Mouse (Mus musculus): ENCODE results near the gene Frs3. TPM values are rescaled to one million over a fixed set of nuclear protein-coding genes. Genes with fewer than 3 reads are reported as not detected.
"Not testable (repeated sequence)": the region's sequence is repeated elsewhere in the genome, so short reads cannot be mapped to it uniquely, and the experiment has no call there.

Frs3 gene
- 10 to 100 TPM; 31.2 to 31.4 TPM for total RNA-seq (2021)
- long read RNA-seq, transcript Frs3-201 (7 exons, 2,144 nt), result major isoform, 9 of 20 reads
- long read RNA-seq, partial matches to known transcripts, result 4 of 20 reads
- long read RNA-seq, other reads (novel, unspliced or antisense), result 7 of 20 reads

DNA sequence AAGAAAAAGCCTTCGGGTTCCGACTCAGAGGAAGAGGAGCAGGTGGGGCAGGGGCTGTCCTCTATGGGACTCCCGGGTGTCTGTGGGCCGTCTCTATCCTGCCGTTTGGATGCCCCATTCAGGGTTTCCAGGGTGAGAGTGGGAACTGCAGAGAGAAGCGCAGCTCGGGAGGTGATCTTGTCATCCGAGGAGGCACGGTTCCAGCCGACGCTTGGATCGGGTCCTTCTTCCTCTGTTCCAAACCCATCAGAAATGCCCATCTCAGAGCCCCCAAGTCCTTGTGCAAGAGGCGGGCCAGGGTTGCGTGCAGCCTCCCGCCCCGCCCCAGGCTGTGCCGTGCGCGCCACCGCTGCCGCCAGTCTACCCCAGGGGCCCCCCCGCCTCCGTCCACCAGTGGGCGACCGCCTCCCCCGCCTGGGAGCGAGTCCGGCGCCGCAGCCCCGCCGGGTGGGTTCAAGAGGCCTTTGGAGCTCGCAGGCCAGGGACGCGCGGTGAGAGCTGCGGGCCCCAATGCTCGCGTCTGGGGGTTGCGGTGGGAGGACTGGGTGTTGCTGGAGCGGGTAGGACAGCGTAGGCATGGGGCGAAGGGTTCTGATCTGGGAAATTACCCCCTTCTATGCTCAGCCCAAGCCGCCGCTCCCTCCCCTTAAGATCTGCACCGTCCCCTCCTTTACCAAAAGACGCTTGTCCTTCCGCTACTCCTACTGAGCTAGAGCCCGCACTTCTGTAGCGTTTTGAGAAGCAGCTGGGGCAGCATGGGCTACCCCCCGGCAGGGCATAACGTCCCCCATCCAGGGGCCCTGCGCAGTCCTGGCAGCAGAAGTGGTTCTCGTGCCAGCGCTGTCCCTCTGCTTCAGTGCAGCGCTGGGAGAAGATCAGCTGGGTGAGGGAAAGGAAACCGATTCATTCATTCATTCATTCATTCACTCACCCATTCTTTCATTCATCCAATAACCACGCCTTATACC is at the start of gene Frs3:
Frs3 (plus strand) TSS at position 423 of the 968 bp plus-strand sequence.
- DNase-seq (ENCODE audit: low spot score in 2 of 2), result peak; percentile 82 to 90

DNA sequence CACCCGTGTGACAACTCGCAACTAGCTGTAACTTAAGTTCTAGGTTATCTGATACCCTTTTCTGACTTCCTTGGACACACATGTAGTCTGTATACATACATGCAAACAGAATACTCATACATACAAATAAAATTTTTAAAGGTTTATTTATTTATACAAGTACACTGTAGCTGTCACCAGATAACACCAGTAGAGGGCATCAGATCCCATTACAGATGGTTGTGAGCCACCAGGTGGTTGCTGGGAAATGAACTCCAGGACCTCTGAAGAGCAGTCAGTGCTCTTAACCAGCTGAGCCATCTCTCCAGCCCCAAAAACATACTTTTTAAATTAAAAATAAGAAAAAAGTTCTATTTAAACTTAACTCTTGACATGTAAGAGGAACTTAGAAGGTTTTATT is 45.8 kb upstream of the Frs3 start:
- DNase-seq (ENCODE audit: low spot score in 2 of 2), result no peak

DNA sequence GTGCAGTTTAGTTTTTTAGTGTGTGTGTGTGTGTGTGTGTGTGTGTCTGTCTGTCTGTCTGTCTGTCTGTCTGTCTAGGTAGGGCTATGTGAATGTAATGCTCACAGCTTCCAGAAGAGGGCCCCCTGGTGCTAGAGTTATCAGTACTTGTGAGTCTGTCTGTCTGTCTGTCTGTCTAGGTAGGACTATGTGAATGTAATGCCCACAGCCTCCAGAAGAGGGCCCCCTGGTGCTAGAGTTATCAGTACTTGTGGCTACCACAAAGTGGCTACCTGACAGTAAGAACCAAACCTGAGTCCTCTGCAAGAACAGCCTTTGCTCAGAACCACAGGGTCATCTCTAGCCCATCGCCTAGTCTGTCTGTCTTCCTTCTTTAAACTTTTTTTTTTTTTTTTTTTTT is 42.1 kb upstream of the Frs3 start:
- DNase-seq (ENCODE audit: low spot score in 2 of 2), result peak; percentile 69 to 70

DNA sequence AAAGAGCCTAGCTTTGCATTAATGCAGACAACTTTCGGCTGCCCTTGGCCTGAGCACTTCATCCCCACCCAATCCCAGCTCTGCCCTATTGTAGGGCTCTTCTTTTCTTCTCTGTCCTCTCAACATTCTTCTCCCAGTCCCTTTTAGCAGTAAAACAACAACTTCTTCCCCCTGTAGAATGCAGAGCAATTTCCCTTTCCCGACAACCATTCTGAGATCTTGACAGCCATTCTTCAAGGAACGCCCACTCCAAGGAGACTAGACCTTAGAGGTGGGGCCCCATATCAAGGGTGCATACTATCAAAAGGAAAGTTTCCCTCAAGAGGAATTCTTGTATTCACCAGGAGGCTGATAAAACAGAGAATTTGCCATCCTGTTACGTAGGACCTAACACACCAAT is 39.9 kb upstream of the Frs3 start:
- DNase-seq (ENCODE audit: low spot score in 2 of 2), result no peak

DNA sequence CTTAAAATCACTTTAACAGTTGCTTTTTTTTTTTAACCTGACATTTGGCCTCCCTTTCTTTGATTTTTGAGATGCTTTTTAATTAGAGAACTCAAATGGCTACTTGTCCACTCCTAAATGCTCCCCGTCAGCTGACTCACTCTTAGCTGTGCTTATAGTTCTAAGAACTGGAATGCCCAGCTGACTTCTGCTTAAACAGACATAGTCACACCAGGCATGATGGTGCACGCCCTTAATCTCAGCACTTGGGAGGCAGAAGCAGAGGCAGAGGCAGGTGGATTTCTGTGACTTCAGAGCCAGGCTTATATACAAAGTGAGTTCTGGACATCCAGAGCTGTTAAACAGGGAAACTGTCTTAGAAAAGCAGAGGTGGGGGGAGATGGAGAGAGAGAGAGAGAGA is 36.9 kb upstream of the Frs3 start:
- no peak for DNase-seq (ENCODE audit: low spot score in 2 of 2)

DNA sequence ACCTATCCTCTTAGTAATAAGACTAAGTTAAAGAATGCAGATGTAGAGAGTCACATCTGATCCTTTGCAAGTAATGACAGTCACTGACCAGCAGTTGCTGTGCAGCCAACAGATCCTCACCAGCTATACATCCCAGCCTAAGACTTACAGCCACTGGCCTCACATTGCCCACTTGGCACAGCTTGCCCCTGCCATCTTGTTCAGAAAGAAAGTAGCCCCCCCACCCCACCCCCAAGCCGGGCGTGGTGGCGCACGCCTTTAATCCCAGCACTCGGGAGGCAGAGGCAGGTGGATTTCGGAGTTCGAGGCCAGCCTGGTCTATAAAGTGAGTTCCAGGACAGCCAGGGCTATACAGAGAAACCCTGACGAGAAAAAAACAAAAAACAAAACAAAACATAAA is 34.5 kb upstream of the Frs3 start:
- not testable (repeated sequence) for DNase-seq (ENCODE audit: low spot score in 2 of 2)

DNA sequence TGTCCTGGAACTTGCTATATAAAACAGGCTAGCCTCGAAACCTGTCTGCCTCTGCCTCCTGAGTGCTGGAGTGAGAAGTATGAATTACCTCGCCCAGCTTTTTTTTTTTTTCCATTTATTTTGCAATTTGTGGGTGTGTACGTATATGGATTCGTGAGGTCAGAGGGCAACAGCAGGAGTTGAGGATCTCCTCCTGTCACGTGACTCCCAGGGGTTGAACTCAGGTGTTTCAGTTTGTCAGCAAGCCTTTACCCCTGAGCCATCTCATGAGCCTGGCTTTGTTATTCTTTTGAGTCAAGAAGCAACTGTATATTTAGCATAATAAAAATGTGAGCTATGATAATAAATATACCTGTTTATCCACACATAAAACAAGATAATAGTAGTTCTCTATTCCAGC is 33.1 kb upstream of the Frs3 start:
- no peak for DNase-seq (ENCODE audit: low spot score in 2 of 2)

DNA sequence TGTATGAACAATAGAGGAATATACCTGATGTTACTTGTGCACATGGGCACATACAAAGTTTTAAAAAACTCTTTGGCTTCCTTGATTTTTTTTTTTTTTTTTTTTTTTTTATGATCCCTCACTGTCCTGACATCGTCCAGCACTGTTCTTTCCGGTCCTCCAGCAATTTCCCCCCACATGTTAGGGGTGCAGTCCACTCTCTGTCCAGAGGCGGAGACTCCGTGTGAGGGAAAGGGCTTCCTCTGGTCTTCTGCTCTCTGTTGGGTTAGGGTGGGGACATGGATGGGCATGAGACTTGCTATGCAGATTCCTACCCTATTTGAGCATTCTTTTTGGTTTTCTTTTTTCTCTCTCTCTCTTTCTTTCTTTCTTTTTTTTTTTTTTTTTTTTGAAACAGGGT is 30.9 kb upstream of the Frs3 start:
- DNase-seq (ENCODE audit: low spot score in 2 of 2), result no peak

DNA sequence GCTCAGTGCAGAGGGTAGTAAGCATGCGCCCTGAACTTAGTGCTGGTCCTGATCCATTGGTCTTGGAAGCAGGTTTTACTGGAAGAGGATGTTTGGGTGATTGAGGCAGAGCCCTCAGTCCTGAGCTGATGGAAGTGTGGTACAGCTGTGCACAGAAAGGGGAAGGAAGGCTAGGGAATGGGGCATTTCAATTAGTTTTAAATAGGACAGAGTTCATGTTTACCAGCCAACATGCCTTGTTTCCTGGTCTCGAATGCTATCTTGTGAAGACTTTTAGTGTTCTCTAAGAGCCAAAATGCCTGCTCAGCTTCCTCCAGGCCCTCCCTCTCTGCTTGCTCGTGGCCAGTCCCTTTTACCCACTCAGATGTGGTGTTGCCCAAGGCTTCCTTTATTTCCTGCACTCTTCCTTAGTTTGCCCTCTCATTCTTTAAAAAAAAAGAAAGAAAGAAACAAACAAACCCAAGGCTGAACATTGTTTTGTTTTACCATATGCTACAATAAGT is 30.0 kb upstream of the Frs3 start:
- DNase-seq (ENCODE audit: low spot score in 2 of 2), result no peak

DNA sequence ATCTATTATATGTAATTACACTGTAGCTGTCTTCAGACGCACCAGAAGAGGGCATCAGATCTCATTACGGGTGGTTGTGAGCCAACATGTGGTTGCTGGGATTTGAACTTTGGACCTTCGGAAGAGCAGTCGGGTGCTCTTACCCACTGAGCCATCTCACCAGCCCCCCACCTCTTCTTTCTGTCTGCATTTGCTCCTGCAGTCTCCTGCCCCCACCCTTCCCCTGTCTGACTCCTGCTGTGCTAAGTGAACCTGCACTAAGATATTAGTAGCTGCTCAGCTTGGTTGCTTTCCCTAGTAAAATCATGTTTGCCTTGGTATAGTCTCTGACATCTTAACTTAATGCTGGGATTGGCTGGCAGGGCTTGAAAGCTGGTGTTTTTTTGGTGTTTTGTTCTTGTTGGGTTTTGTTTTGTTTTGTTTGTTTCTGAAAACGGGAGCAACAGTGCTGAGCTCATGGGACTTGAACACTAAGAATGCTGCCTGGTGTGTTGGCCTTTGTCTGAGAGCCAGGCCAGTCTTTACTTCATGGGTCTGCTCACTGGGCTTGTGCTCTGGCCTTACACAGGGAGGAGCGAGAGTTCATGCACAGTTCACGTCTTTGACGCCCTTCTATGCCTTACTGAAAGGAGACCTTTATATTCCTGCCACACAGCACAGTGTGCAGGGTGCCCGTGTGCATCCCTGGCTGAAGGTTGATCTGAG is 25.7 kb upstream of the Frs3 start:
- no peak for DNase-seq (ENCODE audit: low spot score in 2 of 2)

DNA sequence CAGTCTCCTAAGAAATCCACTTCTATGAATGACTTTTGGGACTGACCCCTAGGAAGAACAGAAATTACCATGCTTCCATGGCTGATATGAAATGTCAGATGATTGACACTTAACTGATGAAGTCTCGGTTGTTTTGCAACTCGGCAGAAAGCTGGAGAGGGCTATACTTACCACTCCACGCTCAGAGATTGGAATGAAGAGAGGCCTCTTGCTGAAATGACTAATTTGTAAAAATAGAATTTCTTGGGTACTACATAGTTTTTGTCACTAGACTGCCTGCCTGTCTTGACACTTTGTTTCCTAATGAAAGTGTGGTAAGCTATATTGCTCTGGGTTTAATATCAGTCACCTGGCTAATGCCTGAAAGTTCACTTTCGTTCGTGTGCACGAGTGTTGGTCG is 24.4 kb upstream of the Frs3 start:
- no peak for DNase-seq (ENCODE audit: low spot score in 2 of 2)

DNA sequence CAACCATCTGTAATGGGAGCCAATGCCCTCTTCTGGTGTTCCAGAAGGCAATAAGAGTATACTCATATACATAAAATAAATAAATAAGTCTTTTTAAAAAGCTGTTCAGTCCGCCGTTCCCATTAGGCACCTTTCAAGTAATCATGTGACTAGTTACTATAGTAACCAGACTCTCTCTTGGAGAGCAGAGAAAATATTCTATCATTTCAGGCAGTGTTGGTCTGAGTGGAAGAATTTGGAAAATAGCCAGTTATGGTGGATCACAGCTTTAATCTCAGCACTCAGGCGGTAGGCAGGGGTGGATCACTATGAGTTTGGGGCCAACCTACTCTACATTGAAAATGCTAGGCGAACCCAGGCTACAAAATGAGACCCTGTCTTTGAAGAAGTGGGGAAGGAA is 19.7 kb upstream of the Frs3 start:
- no peak for DNase-seq (ENCODE audit: low spot score in 2 of 2)

DNA sequence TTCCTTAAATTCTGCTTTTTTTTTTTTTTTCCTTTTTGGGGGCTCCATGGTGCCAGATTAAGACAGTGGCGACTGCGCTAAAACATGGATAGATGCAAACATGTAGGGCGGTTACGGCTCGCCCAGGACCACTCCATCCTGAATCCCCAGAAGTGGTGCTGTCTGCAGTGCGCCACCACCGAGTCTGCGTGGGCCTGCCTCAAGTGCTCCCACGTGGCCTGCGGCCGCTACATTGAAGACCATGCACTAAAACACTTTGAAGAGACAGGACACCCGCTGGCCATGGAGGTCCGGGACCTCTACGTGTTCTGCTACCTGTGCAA is 16.9 kb upstream of the Frs3 start:
- no peak for DNase-seq (ENCODE audit: low spot score in 2 of 2)

DNA sequence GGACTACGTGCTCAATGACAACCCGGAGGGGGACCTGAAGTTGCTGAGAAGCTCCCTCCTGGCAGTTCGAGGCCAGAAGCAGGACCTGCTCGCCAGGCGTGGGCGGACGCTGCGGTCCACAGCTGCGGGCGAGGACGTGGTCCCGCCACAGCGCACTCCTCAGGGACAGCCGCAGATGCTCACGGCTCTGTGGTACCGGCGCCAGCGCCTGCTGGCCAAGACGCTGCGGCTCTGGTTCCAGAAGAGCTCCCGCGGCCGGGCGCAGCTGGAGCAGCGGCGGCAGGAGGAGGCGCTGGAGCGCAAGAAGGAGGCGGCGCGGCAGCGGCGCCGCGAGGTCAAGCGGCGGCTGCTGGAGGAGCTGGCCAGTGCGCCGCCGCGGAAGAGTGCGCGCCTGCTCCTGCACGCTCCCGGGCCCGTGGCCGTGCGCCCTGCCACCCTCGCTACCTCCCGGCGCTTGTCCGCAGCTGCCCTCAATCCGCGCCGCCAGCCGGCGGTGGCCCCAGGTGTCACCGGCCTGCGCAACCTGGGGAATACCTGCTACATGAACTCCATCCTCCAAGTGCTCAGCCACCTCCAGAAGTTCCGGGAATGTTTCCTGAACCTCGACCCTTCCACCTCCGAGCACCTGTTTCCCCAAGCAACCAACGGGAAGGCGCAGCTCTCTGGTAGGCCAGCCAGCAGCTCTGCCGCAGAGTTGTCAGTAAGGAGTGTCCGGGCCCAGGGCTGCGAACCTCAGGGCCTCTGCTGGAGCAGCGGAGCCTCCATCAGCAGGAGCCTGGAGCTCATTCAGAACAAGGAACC is 16.3 kb upstream of the Frs3 start:
- peak; percentile 42 to 57 for DNase-seq (ENCODE audit: low spot score in 2 of 2)

DNA sequence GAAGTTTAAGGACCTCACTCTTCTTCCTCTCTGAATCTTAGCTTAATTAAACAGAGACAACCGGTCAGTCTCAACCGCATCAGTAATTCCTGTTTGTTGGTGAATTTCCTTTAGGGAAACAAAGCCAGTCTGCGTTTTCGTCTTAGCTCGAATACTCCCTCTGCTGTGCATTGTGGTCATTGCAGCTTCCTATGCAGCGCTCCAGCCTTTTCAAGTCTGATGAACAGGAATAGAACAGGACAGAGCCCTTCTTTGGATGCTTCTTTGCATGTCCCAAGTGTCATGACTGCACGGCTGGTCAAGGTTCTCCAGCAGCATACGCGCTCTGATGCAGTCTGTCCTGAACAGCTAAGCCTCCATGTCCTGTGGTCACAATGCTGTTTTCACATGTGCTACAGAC is 12.2 kb upstream of the Frs3 start:
- DNase-seq (ENCODE audit: low spot score in 2 of 2), result peak; percentile 86 to 89

DNA sequence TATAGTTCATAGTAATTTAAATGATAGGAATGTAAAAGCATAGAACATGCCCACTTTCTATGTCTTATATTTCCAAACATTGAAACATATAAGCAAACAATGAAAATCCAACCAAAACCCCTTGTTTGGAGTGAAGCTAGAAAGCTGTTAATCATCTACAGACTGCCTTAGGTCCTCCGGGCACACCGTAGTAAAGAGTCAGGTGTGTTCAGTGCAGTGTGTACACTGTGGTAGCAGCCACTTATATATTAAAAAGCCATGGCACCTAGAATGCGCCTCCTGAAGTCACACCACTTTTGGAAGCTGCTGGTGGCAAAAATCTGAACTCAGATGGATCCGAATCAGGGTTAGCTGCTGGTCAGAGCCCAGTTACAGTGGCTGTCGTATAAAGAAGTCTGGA is 10.6 kb upstream of the Frs3 start:
- no peak for DNase-seq (ENCODE audit: low spot score in 2 of 2)

DNA sequence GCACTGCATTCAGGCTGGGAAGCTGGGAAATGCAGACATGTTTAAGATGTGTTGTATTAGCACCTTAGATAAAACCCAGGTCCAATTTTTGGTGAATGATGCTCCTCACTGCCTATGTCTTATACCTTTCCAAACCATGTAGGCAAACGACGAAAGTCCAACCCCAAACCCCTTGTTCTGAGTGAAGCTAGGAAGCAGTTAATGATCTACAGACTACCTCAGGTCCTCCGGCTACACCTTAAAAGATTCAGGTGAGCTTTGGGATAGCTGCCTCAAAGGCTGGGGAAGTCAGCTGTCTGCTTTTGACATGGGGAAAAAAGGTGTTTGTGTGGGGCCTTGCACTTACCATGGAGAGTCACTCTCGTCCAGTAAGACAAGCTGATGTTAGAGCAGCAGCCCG is 10.1 kb upstream of the Frs3 start:
- no peak for DNase-seq (ENCODE audit: low spot score in 2 of 2)

DNA sequence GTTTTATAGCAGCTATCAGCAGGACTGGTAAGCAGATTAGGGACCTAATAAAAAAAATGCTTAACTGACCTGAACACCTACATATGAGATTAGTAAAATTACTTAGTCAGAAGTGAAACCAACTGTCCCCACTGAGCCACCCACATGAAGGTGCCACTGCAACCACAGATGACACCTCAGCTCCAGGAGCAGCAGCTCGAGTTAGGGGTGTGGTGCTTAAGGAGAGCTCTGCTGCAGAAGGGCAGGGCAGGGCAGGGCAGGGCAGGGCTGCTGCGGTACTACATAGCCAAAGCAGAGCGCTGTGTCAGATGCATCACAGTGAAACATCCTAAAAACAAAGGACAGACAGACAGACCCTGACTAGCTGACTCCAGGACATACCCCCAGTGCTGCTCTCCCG is 6.0 kb upstream of the Frs3 start:
- DNase-seq (ENCODE audit: low spot score in 2 of 2), result no peak

DNA sequence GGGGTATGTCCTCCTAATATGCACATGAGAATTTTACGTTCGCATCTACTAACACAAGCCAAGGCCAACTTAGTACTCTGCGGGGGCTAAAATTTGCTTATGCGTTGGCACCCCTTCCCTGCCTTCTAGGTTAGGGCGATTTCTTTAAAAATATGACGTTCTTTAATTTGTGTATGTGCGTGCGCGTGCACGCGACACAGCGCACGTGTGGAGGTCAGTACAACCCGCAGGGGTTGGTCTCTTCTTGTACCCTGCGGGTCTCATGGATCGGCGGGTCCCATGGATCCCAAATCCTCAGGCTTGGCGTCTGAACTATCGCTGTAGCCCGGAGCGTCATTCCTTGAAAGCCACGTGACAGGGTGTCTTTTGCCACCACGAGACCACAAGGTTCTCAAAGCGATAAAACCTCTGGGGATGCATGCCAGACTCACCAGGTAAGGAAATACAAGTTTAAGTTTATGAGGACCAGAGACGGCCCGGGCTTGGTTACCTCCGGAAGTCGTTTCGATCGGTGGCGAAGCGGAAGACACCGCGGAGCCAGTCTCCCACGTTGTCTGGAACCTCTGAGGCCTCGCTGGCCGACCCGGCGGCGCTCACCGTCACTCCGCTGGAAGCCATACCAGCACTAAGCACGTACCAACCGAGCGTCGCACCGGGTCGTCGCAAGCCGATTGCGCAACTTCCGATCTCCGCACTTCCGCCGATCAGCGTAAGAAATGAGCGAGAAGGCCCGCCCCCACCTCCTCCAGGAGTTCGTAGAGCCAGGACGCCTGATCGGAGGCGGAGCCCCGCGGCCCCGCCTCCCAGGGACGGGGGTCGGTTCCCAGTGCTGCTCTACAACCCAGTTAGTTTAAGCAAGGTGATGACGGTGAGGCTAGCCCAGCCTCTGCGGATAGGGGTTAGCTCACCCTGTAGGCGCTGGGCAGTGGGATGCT is 1.2 kb upstream of the Frs3 start:
- peak; percentile 91 to 95 for DNase-seq (ENCODE audit: low spot score in 2 of 2)

DNA sequence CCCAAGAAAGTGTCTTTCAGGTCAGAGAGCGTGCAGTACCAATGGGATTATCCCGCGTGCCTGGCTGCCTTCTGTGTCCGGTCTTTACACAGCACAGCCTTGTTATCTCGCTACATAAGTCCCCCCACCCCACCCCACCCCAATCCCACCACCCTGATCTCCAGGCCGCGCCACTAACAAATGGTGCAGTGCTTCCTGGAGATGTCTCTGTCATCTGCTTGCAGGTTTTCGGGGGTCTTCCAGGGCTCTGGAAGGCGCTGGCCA is 554 bp upstream of the Frs3 start, which contains the start of gene Tomm6:
Tomm6 (minus strand) TSS at position 43 of the 264 bp plus-strand sequence.
- no peak for DNase-seq (ENCODE audit: low spot score in 2 of 2)
